Mouse (Mus musculus): ENCODE measurements around the gene Tmed11. TPM values are rescaled to one million over a fixed set of nuclear protein-coding genes. Genes with fewer than 3 reads are reported as not detected.
"Not testable (repeated sequence)": the region's sequence is repeated elsewhere in the genome, so short reads cannot be mapped to it uniquely, and the experiment has no call there.

Gene Tmed11
- total RNA-seq (2021), result not detected

GRCm38 (mm10) chr5:108795263-108795662 is at the start of gene Tmed11:
Gene Tmed11 (minus strand): TSS chr5:108795363.
- DNase-seq (ENCODE audit: low spot score in 2 of 2); intact Hi-C loops (cut with DNase I): not testable (repeated sequence)

GRCm38 (mm10) chr5:108836156-108836555 is 41.0 kb upstream of the Tmed11 start:
- DNase-seq (ENCODE audit: low spot score in 2 of 2), result no peak

GRCm38 (mm10) chr5:108823276-108823675 is 28.1 kb upstream of the Tmed11 start:
- intact Hi-C loops (cut with DNase I), result no loop called here
- DNase-seq (ENCODE audit: low spot score in 2 of 2), result no peak

More at GRCm38 (mm10) chr5:108836156-108836555, 41.0 kb upstream of the Tmed11 start:
- intact Hi-C loops (cut with DNase I), result no loop called here

- intact Hi-C loops (cut with DNase I); DNase-seq (ENCODE audit: low spot score in 2 of 2): not testable (repeated sequence)
Measured at GRCm38 (mm10) chr5:108808750-108809149, 13.6 kb upstream of the Tmed11 start, which contains the start of gene Vmn2r8. Gene Vmn2r8 (minus strand): TSS chr5:108808850.

DNA sequence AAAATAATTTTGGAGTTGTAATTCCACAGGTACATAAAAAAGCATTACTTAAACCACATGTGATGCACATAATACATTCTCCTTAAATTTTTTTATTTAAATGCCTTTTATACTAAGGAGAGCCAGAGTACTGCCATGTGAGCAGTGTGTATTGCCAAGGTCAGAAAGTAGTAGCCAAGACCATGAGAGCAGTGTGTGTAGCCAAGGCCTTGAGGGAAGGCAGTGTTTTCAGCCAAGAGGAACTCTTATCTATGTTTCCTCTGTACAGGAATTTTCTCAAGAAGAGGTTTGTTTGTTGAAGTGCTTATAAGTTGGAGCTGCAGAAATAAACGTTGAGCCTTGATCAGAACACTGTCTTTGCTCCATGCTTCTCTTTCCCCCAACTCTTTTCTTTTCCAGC is 8.5 kb upstream of the Tmed11 start:
- intact Hi-C loops (cut with DNase I), result no loop called here
- DNase-seq (ENCODE audit: low spot score in 2 of 2), result no peak

DNA sequence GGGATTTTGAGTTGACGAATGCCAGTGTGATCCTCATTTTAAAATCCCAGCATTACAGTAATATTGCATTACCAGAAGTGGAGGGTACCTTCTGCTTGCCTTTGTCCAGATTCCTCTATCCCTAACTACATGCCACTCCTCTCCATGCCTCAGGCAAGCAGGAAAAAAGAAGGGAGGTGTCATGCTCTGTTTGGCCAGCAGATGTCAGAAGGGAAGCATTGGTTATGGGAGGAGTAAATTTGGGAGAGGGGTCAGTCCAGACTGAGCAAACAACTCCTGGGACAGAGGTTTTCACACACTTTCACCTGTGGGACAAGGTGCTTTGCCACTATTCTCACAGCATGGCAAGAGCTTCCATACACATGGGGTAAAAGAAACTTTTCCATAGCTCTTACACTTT is 4.8 kb downstream of the Tmed11 start:
- DNase-seq (ENCODE audit: low spot score in 2 of 2); intact Hi-C loops (cut with DNase I): not testable (repeated sequence)

- no peak for DNase-seq (ENCODE audit: low spot score in 2 of 2)
- intact Hi-C loops (cut with DNase I), result no loop called here
Measured at GRCm38 (mm10) chr5:108774630-108775306, 20.4 kb downstream of the Tmed11 start, which contains the start of gene Rnf212. Gene Rnf212 (minus strand): TSS chr5:108774982.

- DNase-seq (ENCODE audit: low spot score in 2 of 2), result no peak
- intact Hi-C loops (cut with DNase I), result no loop called here
Measured at GRCm38 (mm10) chr5:108760002-108760401, 35.2 kb downstream of the Tmed11 start.

- peak; percentile 50 to 64 for DNase-seq (ENCODE audit: low spot score in 2 of 2)
- intact Hi-C loops (cut with DNase I), result no loop called here
Measured at GRCm38 (mm10) chr5:108758396-108758795, 36.8 kb downstream of the Tmed11 start.

- DNase-seq (ENCODE audit: low spot score in 2 of 2); intact Hi-C loops (cut with DNase I): not testable (repeated sequence)
Measured at GRCm38 (mm10) chr5:108751258-108751657, 43.9 kb downstream of the Tmed11 start.

DNA sequence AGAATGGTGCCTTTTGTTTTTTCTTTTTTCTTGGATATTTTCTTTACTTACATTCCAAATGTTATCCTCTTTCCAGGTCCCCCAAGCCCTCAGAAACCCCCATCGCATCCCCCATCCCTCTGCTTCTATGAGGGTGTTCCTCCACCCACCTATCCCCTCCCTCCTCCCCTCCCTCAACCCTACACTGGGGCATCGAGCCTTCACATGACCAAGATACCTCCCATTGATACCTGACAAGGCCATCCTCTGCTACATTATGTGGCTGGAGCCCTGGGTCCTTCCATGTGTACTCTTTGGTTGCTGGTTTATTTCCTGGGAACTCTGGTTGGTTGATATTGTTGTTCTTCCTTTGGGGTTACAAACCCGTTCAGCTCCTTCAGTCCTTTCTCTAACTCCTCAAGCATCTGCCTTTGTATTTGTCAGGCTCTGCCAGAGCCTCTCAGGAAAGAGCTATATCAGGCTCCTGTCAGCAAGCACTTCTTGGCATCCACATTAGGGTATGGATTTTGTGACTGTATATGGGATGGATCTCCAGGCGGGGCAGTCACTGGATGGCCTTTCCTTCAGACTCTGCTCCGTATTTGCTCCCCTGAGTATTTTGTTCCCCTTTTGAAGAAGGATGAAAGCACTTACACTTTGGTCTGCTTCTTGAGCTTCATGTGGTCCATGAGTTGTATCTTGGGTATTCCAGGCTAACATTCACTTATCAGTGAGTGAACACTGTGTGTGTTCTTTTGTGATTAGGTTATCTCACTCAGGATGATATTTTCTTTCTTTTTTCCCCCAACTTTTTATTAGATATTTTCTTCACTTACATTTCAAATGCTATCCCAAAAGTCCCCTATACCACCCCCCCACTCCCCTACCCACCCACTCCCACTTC is 44.6 kb downstream of the Tmed11 start:
- intact Hi-C loops (cut with DNase I), result no loop called here

DNA sequence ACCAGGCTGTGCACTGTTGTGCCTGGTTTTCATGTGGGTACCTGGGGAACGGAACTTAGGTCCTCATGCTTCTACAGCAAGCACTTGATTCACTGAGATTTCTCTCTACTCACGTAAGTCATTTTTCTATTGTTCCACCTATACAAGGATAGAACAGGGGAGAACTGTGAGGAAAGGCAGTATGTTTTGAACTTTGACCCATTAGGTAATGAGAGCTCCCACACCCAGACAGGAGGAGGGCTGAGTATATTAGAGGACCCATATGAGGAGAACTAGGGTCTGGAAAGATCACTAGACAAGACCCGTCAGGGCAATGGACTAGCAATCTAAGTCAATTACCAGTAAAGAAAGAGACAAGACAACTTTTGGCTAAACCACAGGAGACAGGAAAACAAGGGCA is 50.5 kb downstream of the Tmed11 start:
- intact Hi-C loops (cut with DNase I), result no loop called here
- DNase-seq (ENCODE audit: low spot score in 2 of 2), result no peak

More for the DNA sequence above, 44.6 kb downstream of the Tmed11 start:
- DNase-seq (ENCODE audit: low spot score in 2 of 2), result no peak

GRCm38 (mm10) chr5:108743856-108744255 is 51.3 kb downstream of the Tmed11 start:
- DNase-seq (ENCODE audit: low spot score in 2 of 2), result no peak
- intact Hi-C loops (cut with DNase I), result no loop called here

DNA sequence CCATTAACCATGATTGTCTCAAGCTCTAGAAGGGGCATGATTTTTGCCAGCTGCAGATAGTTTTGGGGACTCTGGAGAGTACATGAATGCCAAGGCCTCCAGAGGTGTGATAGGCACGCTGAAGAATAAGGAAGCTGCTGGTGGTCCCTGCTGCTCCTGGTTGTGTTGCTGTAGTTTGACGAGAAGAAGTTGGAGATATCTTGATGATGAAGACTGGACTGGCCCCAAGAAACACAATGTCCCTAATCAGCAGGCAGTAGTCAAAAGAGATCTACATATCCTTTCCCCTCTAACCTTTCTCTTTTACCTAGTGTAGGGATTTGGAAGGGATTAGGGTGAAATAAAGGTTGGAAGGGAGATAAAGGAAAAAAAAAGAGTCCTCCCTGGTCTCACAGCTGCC is 52.6 kb downstream of the Tmed11 start:
- DNase-seq (ENCODE audit: low spot score in 2 of 2), result no peak
- intact Hi-C loops (cut with DNase I), result no loop called here

DNA sequence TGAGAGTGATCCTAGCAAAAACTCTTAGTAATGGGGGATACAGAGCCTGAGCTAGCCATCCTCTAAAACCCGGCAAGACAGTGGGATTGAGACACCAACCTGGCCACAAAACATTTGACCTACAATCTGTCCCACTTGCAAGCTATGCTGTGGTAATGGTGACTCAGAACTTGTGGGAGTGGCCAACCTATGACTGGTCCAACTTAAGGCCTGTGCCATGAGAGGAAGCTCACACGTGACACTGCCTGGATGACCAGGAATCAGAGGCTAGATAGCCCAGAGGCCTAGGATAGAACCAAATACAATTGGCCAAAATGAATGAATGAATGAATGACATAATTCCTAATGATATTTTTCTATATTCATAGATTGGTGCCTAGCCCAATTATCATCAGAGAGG is 53.3 kb downstream of the Tmed11 start:
- intact Hi-C loops (cut with DNase I), result no loop called here

GRCm38 (mm10) chr5:108727425-108727824 is 67.7 kb downstream of the Tmed11 start:
- intact Hi-C loops (cut with DNase I), result loop anchor here (1.0 to 2.0 kb wide), 2 partner anchors 33 to 57 kb away; no protein-coding TSS in a partner anchor
- DNase-seq (ENCODE audit: low spot score in 2 of 2), result no peak

More for the DNA sequence above, 53.3 kb downstream of the Tmed11 start:
- DNase-seq (ENCODE audit: low spot score in 2 of 2), result no peak

Other genes starting within 250 kb of the Tmed11 start
- gene Cplx1, start 245.3 kb downstream of the Tmed11 start, total RNA-seq (2021), result 100 to 1,000 TPM; 640 to 650 TPM
- gene Gak, start 165.6 kb downstream of the Tmed11 start, total RNA-seq (2021), result 10 to 100 TPM; 98.6 to 99.1 TPM
- 10 to 100 TPM; 37.4 to 42.1 TPM for gene Tmem175, start 165.6 kb downstream of the Tmed11 start, total RNA-seq (2021)
- 10 to 100 TPM; 11.4 to 15.0 TPM for gene Idua, start 135.0 kb downstream of the Tmed11 start, total RNA-seq (2021)
- gene Dgkq, start 125.7 kb downstream of the Tmed11 start, total RNA-seq (2021), result 10 to 100 TPM; 46.9 to 57.7 TPM
- 1 to 10 TPM; 1.3 to 1.5 TPM for gene Slc26a1, start 119.8 kb downstream of the Tmed11 start, total RNA-seq (2021)
- gene Fgfrl1, start 103.0 kb downstream of the Tmed11 start, total RNA-seq (2021), result 10 to 100 TPM; 20.0 to 20.6 TPM
- gene Rnf212, start 20.4 kb downstream of the Tmed11 start, total RNA-seq (2021), result not detected
- not detected for gene Vmn2r8, start 13.5 kb upstream of the Tmed11 start, total RNA-seq (2021)
- not detected for gene Vmn2r9, start 57.2 kb upstream of the Tmed11 start, total RNA-seq (2021)
- not detected for gene Vmn2r10, start 211.2 kb upstream of the Tmed11 start, total RNA-seq (2021)

Measured in left cerebral cortex, postnatal 25 days (tissue).